Mouse (Mus musculus) hindbrain, embryonic 14.5 days (tissue): ENCODE measurements around the gene B3gnt8. TPM values are rescaled to one million over a fixed set of nuclear protein-coding genes. Genes with fewer than 3 reads are reported as not detected.
A peak's percentile ranks its signal among the peaks of the same experiment; 100 is the strongest.

Source experiments
- ATAC-seq: fragments of 200-750 bp; cut with Nextera tagmentation; 2 replicates; pipeline ENCODE4 v1.8.0; 2017; ENCODE audit warnings: moderate number of reproducible peaks, mild to moderate bottlenecking, moderate TSS enrichment, moderate library complexity; ENCODE audit not compliant: low FRiP score
- DNase-seq: peaks from one replicate; pipeline ENCODE4 v3.0.0-alpha.2; 2015; ENCODE audit warnings: low spot score
- H3K27ac ChIP-seq: fragments of 300-500 bp; sonication (generic); 2 replicates; pipeline ENCODE4 v1.5.1; 2014; ENCODE audit warnings: mild to moderate bottlenecking, moderate library complexity
- H3K27me3 ChIP-seq: fragments of 300-500 bp; sonication (generic); 2 replicates; pipeline ENCODE4 v1.6.1; 2014; ENCODE audit warnings: mild to moderate bottlenecking, low read length, mixed read lengths; ENCODE audit not compliant: control insufficient read depth, insufficient read depth
- H3K36me3 ChIP-seq: fragments of 300-500 bp; sonication (generic); replicated peaks from 2 replicates; pipeline ENCODE4 v1.6.1; 2014; ENCODE audit not compliant: control insufficient read depth, insufficient read depth
- H3K4me1 ChIP-seq: fragments of 300-500 bp; sonication (generic); replicated peaks from 2 replicates; pipeline ENCODE4 v1.6.1; 2014; ENCODE audit warnings: antibody characterized with exemption, low read length, mixed read lengths; ENCODE audit not compliant: control insufficient read depth, insufficient read depth
- H3K4me2 ChIP-seq: fragments of 300-500 bp; sonication (generic); replicated peaks from 2 replicates; pipeline ENCODE4 v1.6.1; 2014; ENCODE audit warnings: mild to moderate bottlenecking, moderate library complexity
- H3K4me3 ChIP-seq: fragments of 300-500 bp; sonication (generic); replicated peaks from 2 replicates; pipeline ENCODE4 v1.5.1; 2014; ENCODE audit warnings: mild to moderate bottlenecking, low read length
- H3K9ac ChIP-seq: fragments of 300-500 bp; sonication (generic); 2 replicates; pipeline ENCODE4 v1.6.1; 2014
- H3K9me3 ChIP-seq: fragments of 300-500 bp; sonication (generic); 2 replicates; pipeline ENCODE4 v1.6.1; 2016; ENCODE audit warnings: low read length; ENCODE audit not compliant: control insufficient read depth
- WGBS: fragments of 180-500 bp; shearing (Covaris S2); extraction: QIAGEN DNeasy Blood & Tissue Kit; methylation state at CpG from one replicate; pipeline ENCODE4 v1.1.7; 2014; 5-methylcytosine and 5-hydroxymethylcytosine counted together
- polyA plus RNA-seq: library from polyadenylated mRNA; unstranded; fragments of >200 nt; fragmentation: Nextera tagmentation; extraction: Ambion mirVana; gene quantifications from 2 replicates; pipeline ENCODE4 v1.2.1, GENCODE M21; 2014

Gene B3gnt8
- polyA plus RNA-seq, 1 experiment from 2014 or later: 0.43 TPM

DNA sequence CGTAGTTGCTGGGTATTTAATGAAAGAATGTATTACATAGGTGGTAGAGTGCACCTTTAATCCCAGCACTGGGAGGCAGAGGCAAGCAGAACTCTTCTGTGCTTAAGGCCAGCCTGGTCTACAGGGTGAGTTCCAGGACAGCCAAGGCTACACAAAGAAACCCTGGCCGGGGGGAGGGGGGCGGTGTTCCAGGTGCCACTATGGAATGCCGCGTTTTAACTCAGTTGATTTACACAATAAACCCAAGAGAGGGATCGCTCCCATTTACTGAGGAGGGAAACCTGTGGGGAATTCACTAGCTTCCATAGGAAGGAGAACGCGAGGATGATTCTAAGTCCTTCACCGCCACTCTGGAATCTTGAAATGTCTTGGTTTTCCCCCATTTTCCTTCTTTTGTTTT lies 43.2 kb downstream of the B3gnt8 start:
- DNase-seq: no peak
- Histone ChIP-seq H3K4me2 (no peak overlapping the region), H3K9me3 (no peaks in the 10 kb centered on the region), H3K4me3 (no peak overlapping the region), H3K4me1 (0 out of 2 replicates have a peak, but pooled peaks cover under 1% of the 10 kb centered on the region), H3K9ac (no peak overlapping the region), H3K27me3 (peaks cover 17% of the 10 kb centered on the region), H3K36me3 (peaks cover 43% of the 10 kb centered on the region), H3K27ac (no peak overlapping the region)
- ATAC-seq: no peak
- WGBS: 77% methylated on average over 9 of the region's 9 CpGs

DNA sequence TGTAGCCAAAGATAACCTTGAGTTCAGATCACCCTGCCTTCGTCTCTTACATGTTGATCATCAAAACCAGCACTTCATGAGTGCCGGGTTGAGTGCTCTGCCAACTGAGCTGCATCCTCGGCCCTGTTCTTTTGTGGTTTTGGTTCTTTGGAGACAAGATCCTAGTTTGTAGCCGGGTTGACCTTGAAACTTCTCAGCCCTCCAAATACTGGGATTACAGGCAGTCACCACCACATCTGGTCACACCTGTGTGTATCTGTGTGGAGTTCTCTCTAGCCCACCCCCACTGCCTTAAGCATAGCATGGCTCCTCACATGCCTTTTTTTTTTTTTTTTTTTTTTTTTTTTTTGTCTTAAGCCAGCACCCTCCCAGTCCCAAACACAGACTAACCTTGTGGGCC lies 43.6 kb downstream of the B3gnt8 start:
- no peak for DNase-seq
- Histone ChIP-seq H3K36me3 (peaks cover 38% of the 10 kb centered on the region), H3K9ac (no peak overlapping the region), H3K4me2 (no peak overlapping the region), H3K4me3 (no peak overlapping the region), H3K27me3 (peaks cover 22% of the 10 kb centered on the region), H3K9me3 (no peaks in the 10 kb centered on the region), H3K4me1 (peaks cover 5% of the 10 kb centered on the region; the same call in 1 of the 2 replicates), H3K27ac (no peak overlapping the region)
- no peak for ATAC-seq
- 96% methylated on average over 4 of the region's 4 CpGs for WGBS

DNA sequence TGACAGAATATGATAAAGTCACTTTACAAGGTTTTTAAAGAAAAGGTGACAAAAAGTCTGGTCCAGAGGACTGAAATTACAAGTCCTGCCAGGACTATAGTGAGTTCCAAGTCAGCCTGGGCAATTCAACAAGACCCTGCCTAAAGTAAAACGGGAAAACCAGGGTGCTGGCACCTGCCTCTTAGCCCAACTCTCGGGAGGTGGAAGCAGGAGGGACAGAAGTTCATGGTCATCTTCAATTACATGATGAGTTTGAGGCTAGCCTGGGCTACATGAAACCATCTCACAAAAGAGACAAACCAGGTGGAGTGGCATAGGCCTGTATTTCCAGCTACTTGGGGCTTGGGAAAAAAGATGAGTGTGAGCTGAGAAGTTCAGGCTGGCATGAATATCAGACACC lies 45.2 kb downstream of the B3gnt8 start:
- peaks cover 6% of the 10 kb centered on the region; the same call in 1 of the 2 replicates for H3K4me1 ChIP-seq
- H3K4me2 ChIP-seq: no peak overlapping the region
- H3K4me3 ChIP-seq: no peak overlapping the region
- peaks cover 25% of the 10 kb centered on the region for H3K36me3 ChIP-seq
- DNase-seq (no peak), ATAC-seq (no peak)
- H3K27me3 ChIP-seq: peaks cover 29% of the 10 kb centered on the region
- H3K27ac ChIP-seq: no peak overlapping the region
- WGBS: 81% methylated on average over 2 of the region's 2 CpGs
- H3K9ac ChIP-seq: no peak overlapping the region
- no peaks in the 10 kb centered on the region for H3K9me3 ChIP-seq

DNA sequence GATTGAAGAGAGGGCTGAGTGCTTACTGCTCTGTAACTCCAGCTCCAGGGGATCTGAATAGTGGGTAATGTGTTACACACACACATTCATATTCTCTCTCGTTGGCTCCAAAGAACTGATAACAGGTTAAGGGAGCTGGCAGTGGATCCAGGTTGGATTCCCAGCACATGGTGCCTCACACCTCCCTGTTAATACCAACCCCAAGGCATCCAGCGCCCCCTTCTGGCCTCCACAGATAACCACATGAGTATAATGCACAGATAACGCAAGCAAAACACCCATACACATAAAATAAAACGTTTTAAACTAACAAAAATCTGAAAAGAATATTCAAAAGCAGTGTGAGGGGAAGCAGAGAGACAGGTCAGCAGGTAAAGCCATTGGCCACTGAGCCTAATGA lies 46.0 kb downstream of the B3gnt8 start:
- Histone ChIP-seq H3K4me2 (no peak overlapping the region), H3K36me3 (peaks cover 21% of the 10 kb centered on the region), H3K9ac (no peak overlapping the region), H3K4me3 (no peak overlapping the region), H3K9me3 (no peaks in the 10 kb centered on the region), H3K27ac (no peak overlapping the region), H3K27me3 (peaks cover 29% of the 10 kb centered on the region), H3K4me1 (peaks cover 6% of the 10 kb centered on the region; the same call in 1 of the 2 replicates)
- DNase-seq: no peak
- no peak for ATAC-seq
- 52% methylated on average over 4 of the region's 4 CpGs for WGBS

DNA sequence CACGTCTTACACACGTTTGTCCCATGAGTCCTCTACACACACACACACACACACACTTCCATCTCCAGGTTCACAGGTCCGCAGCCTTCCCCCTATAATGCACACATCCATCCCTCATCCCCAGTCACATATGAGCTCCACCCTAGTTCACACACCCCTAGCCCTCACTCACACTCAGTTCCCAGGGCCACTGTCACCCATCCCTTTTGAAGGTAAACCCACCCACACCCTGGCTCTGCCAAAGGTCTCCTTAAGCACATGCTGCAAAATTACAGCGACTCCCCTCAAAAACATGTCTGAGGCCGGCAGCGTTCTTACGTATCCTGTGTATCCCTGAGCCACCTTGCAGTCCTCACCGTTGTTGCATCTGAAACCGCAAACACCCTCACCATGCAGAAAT lies 47.8 kb downstream of the B3gnt8 start:
- Histone ChIP-seq H3K36me3 (0 out of 2 replicates have a peak, but pooled peaks cover 3% of the 10 kb centered on the region), H3K4me1 (peaks cover 6% of the 10 kb centered on the region; the same call in 1 of the 2 replicates), H3K27ac (no peak overlapping the region), H3K9me3 (no peaks in the 10 kb centered on the region), H3K27me3 (peaks cover 36% of the 10 kb centered on the region), H3K9ac (peak overlapping the region; percentile 59), H3K4me2 (peak overlapping the region; percentile 65), H3K4me3 (peak overlapping the region; percentile 41)
- WGBS: 27% methylated on average over 9 of the region's 9 CpGs
- ATAC-seq (no peak), DNase-seq (no peak)

DNA sequence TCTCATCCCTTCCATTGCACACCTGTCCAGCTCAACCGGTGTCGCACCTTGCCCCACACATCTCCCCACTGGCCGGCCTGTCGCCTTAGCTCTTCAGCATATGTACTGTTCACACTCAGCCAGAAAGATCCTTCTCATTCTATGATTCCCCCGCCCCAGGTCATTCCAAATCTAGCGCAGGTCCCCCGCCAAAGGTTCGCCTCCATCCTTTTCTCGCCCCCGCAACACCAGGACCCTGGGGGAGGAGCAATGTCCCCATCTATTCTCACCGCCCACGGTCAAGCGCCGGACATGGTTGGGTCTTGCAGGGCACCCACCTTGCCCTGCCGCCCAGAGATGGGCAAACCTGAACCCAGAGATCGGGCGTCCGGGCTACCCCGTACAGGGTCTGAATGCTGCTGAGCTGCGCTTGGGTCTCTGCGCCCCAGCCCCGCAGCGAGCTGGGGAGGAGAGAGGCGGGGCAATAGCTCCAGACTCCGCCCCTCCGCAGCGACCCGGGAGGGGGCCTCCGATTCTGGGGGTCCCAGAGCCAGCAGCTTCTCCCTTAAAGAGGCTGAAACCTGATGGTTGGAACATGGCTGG lies 48.4 kb downstream of the B3gnt8 start, which contains the start of gene Tmem91:
TSS of gene Tmem91 (minus strand) at position 448 of the 582 bp plus-strand sequence.
- WGBS: 3% methylated on average over 29 of the region's 29 CpGs
- peaks cover 7% of the 10 kb centered on the region; the same call in 1 of the 2 replicates for H3K4me1 ChIP-seq
- 0 out of 2 replicates have a peak, but pooled peaks cover 3% of the 10 kb centered on the region for H3K36me3 ChIP-seq
- H3K27ac ChIP-seq: no peak within 1 kb of the TSS
- H3K4me3 ChIP-seq: peak within 1 kb of the TSS; percentile 41
- H3K9ac ChIP-seq: peak within 1 kb of the TSS; percentile 59
- H3K4me2 ChIP-seq: peak within 1 kb of the TSS; percentile 65
- peaks cover 36% of the 10 kb centered on the region for H3K27me3 ChIP-seq
- no peaks in the 10 kb centered on the region for H3K9me3 ChIP-seq
- DNase-seq: peak; percentile 34
- ATAC-seq: peak; percentile 55

DNA sequence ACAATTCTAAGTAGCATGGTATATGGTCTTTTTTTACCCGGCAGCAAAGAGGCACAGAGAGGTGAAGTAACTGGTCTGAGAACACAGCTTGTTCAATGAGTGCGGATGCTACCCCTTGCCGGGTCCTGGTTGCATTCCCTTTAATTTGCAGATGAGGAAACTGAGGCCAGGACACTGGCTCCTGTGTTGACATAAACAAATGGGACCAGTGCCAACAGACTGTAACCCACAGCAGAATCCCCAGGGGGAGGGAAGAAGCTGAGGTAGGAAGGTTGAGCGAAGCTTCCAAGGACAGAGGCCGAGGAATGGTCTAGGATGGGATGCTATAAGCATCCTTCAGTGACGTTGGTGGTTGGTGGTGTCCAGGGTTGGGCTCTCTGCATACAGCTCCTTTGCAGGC lies 49.0 kb downstream of the B3gnt8 start:
- Histone ChIP-seq H3K4me3 (peak overlapping the region; percentile 41), H3K27ac (no peak overlapping the region), H3K4me2 (peak overlapping the region; percentile 65), H3K9me3 (no peaks in the 10 kb centered on the region), H3K9ac (peak overlapping the region; percentile 59; the same call in 1 of the 2 replicates), H3K27me3 (peaks cover 36% of the 10 kb centered on the region), H3K36me3 (no peaks in the 10 kb centered on the region), H3K4me1 (peaks cover 12% of the 10 kb centered on the region)
- ATAC-seq (no peak), DNase-seq (no peak)
- 28% methylated on average over 6 of the region's 6 CpGs for WGBS

DNA sequence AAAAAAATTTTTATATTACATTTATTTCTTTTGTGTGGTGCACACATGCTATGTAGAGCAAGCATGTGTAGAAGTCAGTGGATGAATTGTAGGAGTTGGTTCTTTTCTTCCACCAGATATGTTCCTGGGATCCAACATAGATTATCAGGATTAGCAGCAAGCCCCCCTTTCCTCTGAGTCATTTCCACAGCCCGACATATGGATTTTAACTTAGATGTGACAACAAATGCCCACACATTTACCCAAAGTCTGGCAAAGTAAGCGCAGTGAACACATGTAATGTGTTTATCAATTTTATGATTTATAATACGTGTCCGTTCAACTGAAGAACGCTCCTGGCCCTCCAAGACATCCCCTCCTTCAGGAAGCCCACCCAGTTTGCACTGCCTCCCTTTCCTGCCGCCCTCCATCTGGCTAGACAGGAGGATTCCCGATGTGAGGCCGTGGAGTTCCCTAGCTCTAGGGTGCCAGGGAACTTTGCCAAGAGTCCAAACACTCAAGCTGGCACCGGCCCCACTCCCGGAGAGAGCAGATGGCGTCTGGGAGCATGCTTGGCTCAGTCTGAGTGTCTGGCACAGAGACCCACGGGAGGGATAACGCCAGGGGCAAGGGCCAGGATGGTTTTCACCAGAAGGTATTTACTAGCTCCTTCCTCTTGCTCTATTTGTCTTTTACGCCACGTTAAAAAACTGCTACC lies 49.8 kb downstream of the B3gnt8 start:
- peak; percentile 38 for ATAC-seq

DNA sequence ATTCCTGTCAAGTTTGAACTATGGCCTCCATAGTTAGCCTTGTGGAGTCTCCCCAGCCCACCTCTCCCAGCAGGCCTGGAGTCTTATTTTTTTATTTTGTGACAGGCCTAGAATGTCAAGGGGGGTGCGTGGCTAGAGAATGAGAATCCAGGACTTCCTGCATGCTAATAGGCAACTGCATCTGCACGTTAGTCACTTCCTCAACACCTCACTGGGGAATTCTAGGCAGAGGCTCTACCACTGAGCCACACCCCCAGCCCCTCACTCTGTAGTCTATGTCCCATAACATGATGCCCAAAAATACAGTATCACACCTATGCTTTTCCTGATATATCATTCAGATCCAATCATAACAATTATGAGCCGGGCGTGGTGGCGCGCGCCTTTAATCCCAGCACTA lies 50.6 kb downstream of the B3gnt8 start:
- 84% methylated on average over 7 of the region's 7 CpGs for WGBS
- H3K27me3 ChIP-seq: peaks cover 36% of the 10 kb centered on the region
- DNase-seq (no peak), ATAC-seq (no peak)
- H3K27ac ChIP-seq: peak overlapping the region; percentile 61
- peaks cover 12% of the 10 kb centered on the region for H3K4me1 ChIP-seq
- H3K36me3 ChIP-seq: no peaks in the 10 kb centered on the region
- no peaks in the 10 kb centered on the region for H3K9me3 ChIP-seq
- H3K4me2 ChIP-seq: no peak overlapping the region
- H3K4me3 ChIP-seq: no peak overlapping the region
- no peak overlapping the region for H3K9ac ChIP-seq

More for the DNA sequence above, 49.8 kb downstream of the B3gnt8 start:
- H3K4me2 ChIP-seq: no peak overlapping the region
- peak overlapping the region; percentile 61 for H3K27ac ChIP-seq
- no peak overlapping the region for H3K9ac ChIP-seq
- WGBS: 45% methylated on average over 15 of the region's 15 CpGs
- peaks cover 12% of the 10 kb centered on the region for H3K4me1 ChIP-seq
- no peaks in the 10 kb centered on the region for H3K9me3 ChIP-seq
- no peak overlapping the region for H3K4me3 ChIP-seq
- peaks cover 36% of the 10 kb centered on the region for H3K27me3 ChIP-seq
- peak; percentile 83 for DNase-seq
- no peaks in the 10 kb centered on the region for H3K36me3 ChIP-seq
